Mouse (Mus musculus) retina, postnatal 7 days (tissue): ENCODE data around the gene Cenpt.

Experiments used
- DNase-seq: peaks from one replicate; pipeline ENCODE4 v3.0.0-alpha.2; 2012; ENCODE audit warnings: low read depth, low spot score

Cenpt gene

DNA sequence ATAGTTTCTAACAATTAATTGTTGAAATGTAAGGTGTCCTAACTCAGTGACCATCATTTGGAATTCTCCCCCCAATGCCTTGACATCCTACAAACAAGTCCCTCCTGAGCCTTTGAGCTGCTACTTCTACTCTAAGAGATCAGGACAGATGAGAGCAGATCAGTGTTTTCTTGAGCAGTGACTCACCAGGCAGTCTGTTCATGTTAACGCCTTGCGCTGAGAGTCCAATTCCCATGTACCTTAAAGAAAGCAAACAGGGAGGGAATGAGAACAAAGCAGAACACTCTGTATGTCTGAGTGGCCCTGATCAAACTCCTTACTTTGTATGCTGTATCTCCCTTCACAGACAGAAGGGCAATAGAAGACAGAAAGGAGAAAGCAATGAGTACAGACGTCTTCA lies 47.7 kb downstream of the Cenpt start:
- no peak for DNase-seq

DNA sequence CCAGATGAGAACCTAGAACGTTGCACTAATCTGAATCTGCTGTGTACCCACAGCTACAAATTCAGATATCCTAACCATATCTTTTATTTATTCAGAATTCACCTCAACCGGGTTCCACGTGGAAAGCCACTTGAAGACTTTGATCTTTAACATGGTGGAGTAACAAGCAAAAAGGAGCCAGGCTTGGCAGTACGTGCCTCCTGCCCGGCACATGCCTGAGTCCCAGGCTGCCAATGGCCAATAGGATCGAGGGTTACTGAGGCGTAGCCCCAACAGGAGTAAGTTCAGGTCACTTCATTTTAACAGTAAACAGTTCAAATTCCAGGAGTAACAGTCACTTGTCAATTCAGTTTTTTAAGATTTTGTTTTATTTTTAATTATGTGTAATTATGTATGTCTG lies 48.3 kb downstream of the Cenpt start:
- no peak for DNase-seq

GRCm38 (mm10) chr8:105801153-105801904 lies 51.7 kb downstream of the Cenpt start:
- DNase-seq, result no peak

GRCm38 (mm10) chr8:105799091-105799812 lies 53.8 kb downstream of the Cenpt start:
- DNase-seq, result peak; percentile 23

DNA sequence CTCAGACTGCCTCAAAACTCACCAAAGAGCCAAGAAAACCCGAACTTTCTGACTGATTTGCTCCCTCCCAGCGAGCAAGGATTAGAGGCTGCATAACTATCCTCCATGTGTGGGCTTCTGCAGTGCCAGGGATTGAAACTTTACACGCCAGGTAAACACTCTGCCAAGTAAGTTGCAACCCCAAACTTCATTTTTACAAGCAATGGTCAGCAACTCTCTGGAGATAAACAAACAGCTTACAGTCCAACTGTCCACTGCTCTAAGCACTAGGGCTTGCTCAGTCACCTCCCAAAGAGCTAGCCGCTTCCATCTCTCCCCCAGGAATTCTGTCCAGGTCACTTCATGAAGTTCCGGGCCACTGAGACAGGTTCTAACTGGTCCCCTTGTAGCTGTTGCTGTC lies 54.7 kb downstream of the Cenpt start:
- DNase-seq, result no peak

- DNase-seq, result no peak
Measured at GRCm38 (mm10) chr8:105795785-105796184, 57.3 kb downstream of the Cenpt start.
